Mouse (Mus musculus) B cell, adult (primary cell): Measurements from ENCODE around the gene S100a8. TPM values are rescaled to one million over a fixed set of nuclear protein-coding genes. Genes with fewer than 3 reads are reported as not detected.

Experiments used
- total RNA-seq: library from RNA; stranded (reverse); gene quantifications from 4 replicates; pipeline ENCODE4 v1.2.4, GENCODE M21; 2023; ENCODE audit not compliant: inconsistent age

Gene S100a8
- 4.9 to 7.9 TPM (median 6.2 TPM) in 4 replicates for total RNA-seq

DNA sequence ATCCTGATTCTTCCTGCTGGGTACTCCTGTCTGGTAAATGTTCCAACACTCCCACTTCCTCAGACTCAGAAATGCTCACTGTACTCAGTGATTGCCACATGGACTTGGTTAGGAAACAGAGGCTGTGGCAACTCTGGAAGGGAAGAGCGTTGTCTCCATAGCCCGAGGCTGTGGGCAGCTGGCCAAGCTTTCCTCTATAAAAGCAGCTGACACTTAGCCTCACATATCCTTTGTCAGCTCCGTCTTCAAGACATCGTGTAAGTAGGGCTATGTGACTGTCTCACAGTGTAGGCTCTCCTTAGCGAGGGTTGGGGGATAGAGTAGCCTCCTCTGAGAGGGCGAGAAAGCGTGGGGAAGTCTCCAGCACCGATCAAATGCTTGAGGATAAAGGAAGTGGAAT, at the start of gene S100a8:
S100a8 (plus strand) TSS at position 133 of the 400 bp plus-strand sequence.

GRCm38 (mm10) chr3:90653717-90654116, 15.1 kb upstream of the S100a8 start, which contains the start of gene S100a7a:
TSS of gene S100a7a (plus strand) at chr3:90654017.

GRCm38 (mm10) chr3:90695613-90696012, 26.8 kb downstream of the S100a8 start, which contains the start of gene S100a9:
TSS of gene S100a9 (minus strand) at chr3:90695721.

Other genes with a start within 250 kb of the S100a8 start
- gene Ints3, start 235.4 kb upstream of the S100a8 start, total RNA-seq: 50.8 to 61.1 TPM (median 56.2 TPM) in 4 replicates
- 0.83 TPM in 1 of 4 replicates, not detected in the others for gene Npr1, start 203.1 kb upstream of the S100a8 start, total RNA-seq
- gene Ilf2, start 192.9 kb upstream of the S100a8 start, total RNA-seq: 85.5 to 94.6 TPM (median 90.6 TPM) in 4 replicates
- gene Snapin, start 177.9 kb upstream of the S100a8 start, total RNA-seq: 52.9 to 66.8 TPM (median 60.9 TPM) in 4 replicates
- gene Chtop, start 159.5 kb upstream of the S100a8 start, total RNA-seq: 188 to 206 TPM (median 192 TPM) in 4 replicates
- gene S100a1, start 154.6 kb upstream of the S100a8 start, total RNA-seq: 1.0 to 1.6 TPM in 2 of 4 replicates, not detected in the others
- gene S100a13, start 154.5 kb upstream of the S100a8 start, total RNA-seq: 17.0 to 22.0 TPM (median 19.6 TPM) in 4 replicates
- gene S100a14, start 142.1 kb upstream of the S100a8 start, total RNA-seq: 0.48 to 1.3 TPM (median 0.83 TPM) in 3 of 4 replicates, not detected in the other
- not detected in 4 replicates for gene S100a16, start 131.7 kb upstream of the S100a8 start, total RNA-seq
- 0.27 to 1.6 TPM (median 0.86 TPM) in 3 of 4 replicates, not detected in the other for gene S100a3, start 108.4 kb upstream of the S100a8 start, total RNA-seq
- gene S100a2, start 78.7 kb upstream of the S100a8 start, total RNA-seq: not detected in 4 replicates
- 3.3 TPM in 1 of 4 replicates, not detected in the others for gene Gm42674, start 67.1 kb upstream of the S100a8 start, total RNA-seq
- 51.7 to 70.7 TPM (median 60.6 TPM) in 4 replicates for gene S100a4, start 65.2 kb upstream of the S100a8 start, total RNA-seq
- 2.0 to 6.8 TPM (median 4.0 TPM) in 4 replicates for gene S100a5, start 60.5 kb upstream of the S100a8 start, total RNA-seq
- gene S100a6, start 56.1 kb upstream of the S100a8 start, total RNA-seq: 62.1 to 83.5 TPM (median 70.4 TPM) in 4 replicates
- gene S100a7a, start 15.0 kb upstream of the S100a8 start, total RNA-seq: not detected in 4 replicates
- 5.4 to 8.4 TPM (median 7.1 TPM) in 4 replicates for gene S100a9, start 26.7 kb downstream of the S100a8 start, total RNA-seq
- not detected in 4 replicates for gene Pglyrp4, start 57.9 kb downstream of the S100a8 start, total RNA-seq
- not detected in 4 replicates for gene Gm5849, start 108.9 kb downstream of the S100a8 start, total RNA-seq